Mouse (Mus musculus) testis, adult 2 months (tissue): ENCODE results near the gene Cdca7l. TPM values are rescaled to one million over a fixed set of nuclear protein-coding genes. Genes with fewer than 3 reads are reported as not detected.
"Not testable (repeated sequence)": the region's sequence is repeated elsewhere in the genome, so short reads cannot be mapped to it uniquely, and the experiment has no call there.

Experiments
- H3K27ac ChIP-seq: fragments of 200-500 bp; 2 replicates; pipeline ENCODE4 v1.5.1; 2012; ENCODE audit warnings: low read depth, low read length; ENCODE audit not compliant: control insufficient read depth, insufficient read depth
- H3K27me3 ChIP-seq: fragments of 200-500 bp; 2 replicates; pipeline ENCODE4 v1.6.1; 2012; ENCODE audit warnings: mild to moderate bottlenecking, low read length, moderate library complexity; ENCODE audit not compliant: control insufficient read depth, insufficient read depth
- H3K36me3 ChIP-seq: fragments of 200-500 bp; 2 replicates; pipeline ENCODE4 v1.6.1; 2012; ENCODE audit warnings: mild to moderate bottlenecking, low read length; ENCODE audit not compliant: control insufficient read depth, insufficient read depth
- H3K4me1 ChIP-seq: fragments of 200-500 bp; 2 replicates; pipeline ENCODE4 v1.6.1; 2012; ENCODE audit warnings: low read length; ENCODE audit not compliant: control insufficient read depth, insufficient read depth
- H3K4me3 ChIP-seq: fragments of 200-500 bp; 2 replicates; pipeline ENCODE4 v1.5.1; 2012; ENCODE audit warnings: low read depth, mild to moderate bottlenecking, low read length, moderate library complexity, mixed read lengths; ENCODE audit not compliant: control insufficient read depth
- CTCF ChIP-seq: fragments of 200-500 bp; IDR thresholded peaks from 2 replicates; pipeline ENCODE4 v1.5.1; 2012; ENCODE audit warnings: low read depth, mild to moderate bottlenecking, inconsistent platforms, low read length, moderate library complexity; ENCODE audit not compliant: control insufficient read depth, insufficient read depth, insufficient replicate concordance
- POLR2A ChIP-seq: fragments of 200-500 bp; IDR thresholded peaks from 2 replicates; pipeline ENCODE4 v1.6.1; 2012; ENCODE audit warnings: low read depth, mild to moderate bottlenecking, inconsistent platforms, low read length, moderate library complexity; ENCODE audit not compliant: control insufficient read depth
- polyA plus RNA-seq: library from polyadenylated mRNA; depleted of rRNA; stranded (reverse); fragments of >200 nt; gene quantifications from 2 replicates; pipeline ENCODE4 v1.2.3, GENCODE M21; 2012

Cdca7l gene
- polyA plus RNA-seq, 1 experiment = 6.4 TPM

DNA sequence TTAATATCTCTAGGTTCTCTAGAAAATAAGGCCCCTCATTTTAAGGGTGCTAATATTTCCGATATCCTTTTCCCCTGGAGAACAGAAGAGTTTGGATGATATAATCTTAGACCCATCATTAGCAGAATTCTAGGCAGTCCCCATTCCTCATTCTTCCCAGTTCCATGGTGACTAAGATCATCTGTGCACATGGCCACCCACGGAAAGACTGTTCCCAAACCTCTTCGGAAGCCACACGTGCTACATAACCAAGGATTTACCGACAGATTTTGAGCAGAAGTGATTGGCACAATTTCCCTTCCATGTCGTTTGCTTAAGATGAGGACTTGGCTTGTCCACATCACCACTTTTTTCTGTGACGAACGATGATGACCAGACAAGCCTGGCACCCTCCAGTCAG lies 99.6 kb downstream of the Cdca7l start:
- Histone ChIP-seq H3K27ac (no peak overlapping the region), H3K27me3 (no peaks in the 10 kb centered on the region), H3K36me3 (no peaks in the 10 kb centered on the region), H3K4me3 (no peak overlapping the region), H3K4me1 (no peaks in the 10 kb centered on the region)
- no peak for TF ChIP-seq POLR2A
- no peak for TF ChIP-seq CTCF

DNA sequence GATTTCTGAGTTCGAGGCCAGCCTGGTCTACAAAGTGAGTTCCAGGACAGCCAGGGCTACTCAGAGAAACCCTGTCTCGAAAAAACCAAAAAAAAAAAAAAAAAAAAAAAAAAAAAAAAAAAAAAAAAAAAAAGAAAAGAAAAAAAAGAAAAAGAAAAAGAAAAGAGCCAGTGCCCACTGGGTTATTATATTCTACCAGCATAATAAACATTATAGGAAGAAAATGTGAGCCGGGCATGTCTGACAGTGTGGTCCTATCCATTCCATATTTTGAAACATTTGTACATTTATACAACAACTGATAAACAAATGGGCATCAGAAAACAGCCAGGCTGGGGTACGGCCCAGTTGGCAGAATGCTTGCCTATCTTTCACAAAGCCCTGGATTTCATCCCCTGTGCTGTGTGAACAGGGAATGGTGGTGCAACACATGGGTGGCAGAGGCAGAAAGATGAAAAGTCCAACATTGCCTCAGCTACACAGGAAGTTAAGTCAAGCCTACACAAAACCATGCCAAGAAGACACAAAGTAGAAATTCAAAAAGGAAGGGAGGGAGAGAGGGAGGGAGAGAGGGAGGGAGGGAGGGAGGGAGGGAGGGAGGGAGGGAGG lies 101.2 kb downstream of the Cdca7l start:
- H3K36me3 ChIP-seq, H3K4me1 ChIP-seq, H3K4me3 ChIP-seq, H3K27ac ChIP-seq, H3K27me3 ChIP-seq: not testable (repeated sequence)

DNA sequence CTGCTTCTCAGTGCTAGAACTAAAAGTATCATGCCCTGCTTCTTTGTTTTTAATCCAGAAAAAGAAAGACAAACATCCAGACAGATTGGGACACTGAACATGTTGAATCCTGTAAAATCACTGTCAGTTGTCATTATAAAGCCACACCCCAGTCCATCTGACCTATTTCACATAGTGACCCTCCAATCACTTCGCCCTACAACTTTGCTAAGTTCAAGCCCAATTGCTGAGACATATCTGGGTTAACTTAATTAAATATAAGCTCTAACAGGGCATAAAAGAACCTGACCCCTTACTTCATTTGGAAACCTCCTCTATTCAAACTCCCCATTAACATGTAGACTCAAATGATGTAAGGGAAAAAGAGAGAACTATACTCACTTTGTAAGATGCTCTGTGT lies 107.3 kb downstream of the Cdca7l start:
- no peaks in the 10 kb centered on the region for H3K36me3 ChIP-seq
- H3K27ac ChIP-seq = no peak overlapping the region
- H3K4me3 ChIP-seq = no peak overlapping the region
- H3K4me1 ChIP-seq = no peaks in the 10 kb centered on the region
- no peak for TF ChIP-seq POLR2A
- no peak for TF ChIP-seq CTCF
- H3K27me3 ChIP-seq = no peaks in the 10 kb centered on the region

DNA sequence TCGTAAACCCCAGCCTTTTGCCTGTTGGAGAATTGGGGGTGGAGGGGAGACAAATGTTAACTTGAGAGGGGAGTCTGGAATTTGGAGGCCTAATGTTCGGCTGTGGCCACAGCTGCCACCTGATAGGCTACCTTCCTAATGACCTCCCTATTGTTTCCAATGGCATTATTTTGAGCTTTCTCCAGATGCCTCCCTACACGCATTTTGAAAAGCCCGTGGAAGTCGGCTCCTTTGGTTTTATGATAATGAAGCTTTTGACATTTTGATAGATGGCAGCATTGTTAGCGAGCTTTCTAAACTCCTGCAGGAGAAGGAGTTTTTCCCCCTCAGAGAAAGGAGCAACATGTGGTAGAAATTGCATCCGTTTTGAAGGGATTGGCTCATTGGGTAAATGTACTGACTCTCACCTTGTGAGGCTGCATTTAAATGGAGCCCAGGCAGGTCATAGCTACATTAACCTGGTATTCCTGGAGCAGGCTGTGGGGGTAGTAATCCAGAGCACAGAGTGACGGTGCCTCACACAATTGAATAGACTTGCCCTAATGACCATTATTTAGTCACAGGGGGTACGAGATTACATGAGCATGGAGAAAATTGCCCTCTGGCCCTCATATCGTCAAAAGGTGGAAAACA lies 110.6 kb downstream of the Cdca7l start:
- no peaks in the 10 kb centered on the region for H3K4me1 ChIP-seq
- TF ChIP-seq POLR2A (no peak), CTCF (no peak)
- no peaks in the 10 kb centered on the region for H3K36me3 ChIP-seq
- no peak overlapping the region for H3K4me3 ChIP-seq
- no peaks in the 10 kb centered on the region for H3K27me3 ChIP-seq
- H3K27ac ChIP-seq = no peak overlapping the region

DNA sequence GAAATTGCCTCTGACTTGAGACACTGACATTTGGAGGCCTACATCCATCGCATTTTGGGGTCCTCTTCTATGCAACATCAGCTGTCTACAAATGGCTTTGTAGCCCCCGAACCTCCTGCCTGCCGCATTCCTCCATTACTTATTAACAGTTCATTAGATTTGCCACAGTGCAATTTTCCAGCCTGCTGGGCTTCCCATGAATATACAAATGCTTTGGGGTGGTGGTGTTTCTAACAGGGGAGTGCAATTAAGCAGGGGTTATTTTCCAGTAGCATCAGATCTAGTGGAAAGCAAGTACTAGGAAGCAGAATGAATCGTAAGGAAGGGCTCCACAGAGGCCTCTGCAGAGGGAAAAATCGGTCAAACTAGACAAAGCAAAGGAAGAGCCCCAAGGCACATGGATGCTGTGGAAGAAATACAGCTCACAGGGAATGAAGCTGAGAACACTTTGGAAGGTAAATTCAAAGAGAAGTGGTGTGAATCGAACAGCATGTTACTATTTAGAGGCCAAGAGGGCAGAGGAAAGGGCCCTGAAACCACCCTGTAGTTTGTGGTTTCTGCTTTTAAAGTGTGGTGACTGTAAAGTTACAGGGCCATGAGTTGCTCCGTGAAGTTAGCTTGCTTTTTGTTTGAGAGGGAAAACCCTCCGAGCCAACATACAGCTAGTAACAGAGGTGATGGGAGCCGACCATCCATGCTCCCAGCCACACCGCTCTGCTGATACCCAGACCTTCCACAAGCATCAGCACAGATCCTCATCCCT lies 111.9 kb downstream of the Cdca7l start:
- TF ChIP-seq CTCF = no peak
- TF ChIP-seq POLR2A = no peak
- H3K36me3 ChIP-seq = no peaks in the 10 kb centered on the region
- no peaks in the 10 kb centered on the region for H3K4me1 ChIP-seq
- no peaks in the 10 kb centered on the region for H3K27me3 ChIP-seq
- no peak overlapping the region for H3K4me3 ChIP-seq
- no peak overlapping the region for H3K27ac ChIP-seq
